Mouse (Mus musculus): ENCODE results near the gene Snw1. TPM values are rescaled to one million over a fixed set of nuclear protein-coding genes. Genes with fewer than 3 reads are reported as not detected.

Snw1 gene
- polyA plus RNA-seq (2012; ENCODE audit: low replicate concordance) = 5.6 and 24.6 TPM in 2 replicates

GRCm38 (mm10) chr12:87471964-87472786 lies at the start of gene Snw1:
Gene Snw1, minus strand, starts transcription at chr12:87472274.

GRCm38 (mm10) chr12:87514016-87514415 lies 41.9 kb upstream of the Snw1 start, which contains the start of gene Gm8300:
Gene Gm8300, plus strand, starts transcription at chr12:87514316.

GRCm38 (mm10) chr12:87494421-87494820 lies 22.3 kb upstream of the Snw1 start, which contains the start of gene Gm5788:
Gene Gm5788, plus strand, starts transcription at chr12:87494721.

GRCm38 (mm10) chr12:87443700-87444122 lies 28.4 kb downstream of the Snw1 start, which contains the start of the genes Slirp and Alkbh1:
Gene Slirp, plus strand, starts transcription at chr12:87443896.
Gene Alkbh1, minus strand, starts transcription at chr12:87444017.

Other genes with a start within 250 kb of the Snw1 start
- 0.21 and 0.91 TPM in 2 replicates for gene Noxred1, start 233.5 kb downstream of the Snw1 start, polyA plus RNA-seq (2012; ENCODE audit: low replicate concordance)
- 1.9 and 2.3 TPM in 2 replicates for gene Vipas39, start 206.0 kb downstream of the Snw1 start, polyA plus RNA-seq (2012; ENCODE audit: low replicate concordance)
- 58.4 and 60.1 TPM in 2 replicates for gene Ahsa1, start 205.8 kb downstream of the Snw1 start, polyA plus RNA-seq (2012; ENCODE audit: low replicate concordance)
- not detected in 2 replicates for gene Ism2, start 172.6 kb downstream of the Snw1 start, polyA plus RNA-seq (2012; ENCODE audit: low replicate concordance)
- 41.0 and 54.3 TPM in 2 replicates for gene Sptlc2, start 83.9 kb downstream of the Snw1 start, polyA plus RNA-seq (2012; ENCODE audit: low replicate concordance)
- 0.04 and 2.9 TPM in 2 replicates for gene Slirp, start 28.4 kb downstream of the Snw1 start, polyA plus RNA-seq (2012; ENCODE audit: low replicate concordance)
- 26.5 and 27.7 TPM in 2 replicates for gene Alkbh1, start 28.3 kb downstream of the Snw1 start, polyA plus RNA-seq (2012; ENCODE audit: low replicate concordance)
- gene Gm5788, start 22.4 kb upstream of the Snw1 start, polyA plus RNA-seq (2012; ENCODE audit: low replicate concordance) = not detected in 2 replicates
- gene Gm8300, start 42.0 kb upstream of the Snw1 start, polyA plus RNA-seq (2012; ENCODE audit: low replicate concordance) = not detected in 2 replicates
- not detected in 2 replicates for gene Oog1, start 130.4 kb upstream of the Snw1 start, polyA plus RNA-seq (2012; ENCODE audit: low replicate concordance)
- not detected in 2 replicates for gene Gm4027, start 146.6 kb upstream of the Snw1 start, polyA plus RNA-seq (2012; ENCODE audit: low replicate concordance)
- gene Gm16381, start 172.3 kb upstream of the Snw1 start, polyA plus RNA-seq (2012; ENCODE audit: low replicate concordance) = not detected in 2 replicates